Mouse (Mus musculus) G1E (cell line): ENCODE measurements around the gene Sh3pxd2b.

Experiments
- CTCF ChIP-seq: IDR thresholded peaks from 2 replicates; pipeline ENCODE4 v1.5.1; 2012; ENCODE audit warnings: low read depth, low read length, inconsistent platforms, mixed read lengths
- GATA1 ChIP-seq: IDR thresholded peaks from 2 replicates; pipeline ENCODE4 v1.6.1; 2012; ENCODE audit warnings: borderline replicate concordance, low read length, inconsistent platforms, mixed read lengths
- GATA2 ChIP-seq: IDR thresholded peaks from 2 replicates; pipeline ENCODE4 v1.6.1; 2012; ENCODE audit warnings: low read depth, low read length, inconsistent platforms, borderline replicate concordance

GRCm38 (mm10) chr11:32455507-32456141 lies 108.0 kb downstream of the Sh3pxd2b start:
- no peak for TF ChIP-seq CTCF
- TF ChIP-seq GATA2, result no peak
- TF ChIP-seq GATA1, result no peak
